Mouse (Mus musculus): ENCODE data around the gene Rars.
"Not testable (repeated sequence)": the region's sequence is repeated elsewhere in the genome, so short reads cannot be mapped to it uniquely, and the experiment has no call there.

Rars gene

GRCm38 (mm10) chr11:35834022-35834760 is at the start of gene Rars:
Rars (minus strand) TSS chr11:35834506.
- DNase-seq, result peak; percentile 94

- DNase-seq, result no peak
Observed at GRCm38 (mm10) chr11:35882777-35883176, 48.5 kb upstream of the Rars start.

GRCm38 (mm10) chr11:35878559-35878897 is 44.2 kb upstream of the Rars start:
- no peak for DNase-seq

GRCm38 (mm10) chr11:35877651-35878558 is 43.6 kb upstream of the Rars start:
- DNase-seq, result no peak

- no peak for DNase-seq
Observed at GRCm38 (mm10) chr11:35873624-35874244, 39.4 kb upstream of the Rars start.

- DNase-seq, result no peak
Observed at GRCm38 (mm10) chr11:35870961-35871360, 36.7 kb upstream of the Rars start.

GRCm38 (mm10) chr11:35866140-35866539 is 31.8 kb upstream of the Rars start:
- DNase-seq, result no peak

- DNase-seq, result no peak
Observed at GRCm38 (mm10) chr11:35864981-35865604, 30.8 kb upstream of the Rars start.

- no peak for DNase-seq
Observed at GRCm38 (mm10) chr11:35863653-35864052, 29.3 kb upstream of the Rars start.

- no peak for DNase-seq
Observed at GRCm38 (mm10) chr11:35857395-35858067, 23.2 kb upstream of the Rars start.

- no peak for DNase-seq
Observed at GRCm38 (mm10) chr11:35856359-35857040, 22.2 kb upstream of the Rars start.

- no peak for DNase-seq
Observed at GRCm38 (mm10) chr11:35855567-35855966, 21.3 kb upstream of the Rars start.

GRCm38 (mm10) chr11:35854941-35855340 is 20.6 kb upstream of the Rars start:
- no peak for DNase-seq

GRCm38 (mm10) chr11:35853651-35854050 is 19.3 kb upstream of the Rars start:
- DNase-seq, result no peak

- DNase-seq, result peak; percentile 50
Observed at GRCm38 (mm10) chr11:35852731-35853130, 18.4 kb upstream of the Rars start.

- DNase-seq, result no peak
Observed at GRCm38 (mm10) chr11:35844299-35844698, 10.0 kb upstream of the Rars start.

- DNase-seq, result not testable (repeated sequence)
Observed at GRCm38 (mm10) chr11:35842560-35842959, 8.3 kb upstream of the Rars start.

- peak; percentile 26 for DNase-seq
Observed at GRCm38 (mm10) chr11:35841738-35842325, 7.5 kb upstream of the Rars start.

- not testable (repeated sequence) for DNase-seq
Observed at GRCm38 (mm10) chr11:35840806-35841205, 6.5 kb upstream of the Rars start.

- DNase-seq, result peak; percentile 55
Observed at GRCm38 (mm10) chr11:35840282-35840681, 6.0 kb upstream of the Rars start.
